ENCODE assay signal across 13 mouse cellular contexts in the genomic region with DNA sequence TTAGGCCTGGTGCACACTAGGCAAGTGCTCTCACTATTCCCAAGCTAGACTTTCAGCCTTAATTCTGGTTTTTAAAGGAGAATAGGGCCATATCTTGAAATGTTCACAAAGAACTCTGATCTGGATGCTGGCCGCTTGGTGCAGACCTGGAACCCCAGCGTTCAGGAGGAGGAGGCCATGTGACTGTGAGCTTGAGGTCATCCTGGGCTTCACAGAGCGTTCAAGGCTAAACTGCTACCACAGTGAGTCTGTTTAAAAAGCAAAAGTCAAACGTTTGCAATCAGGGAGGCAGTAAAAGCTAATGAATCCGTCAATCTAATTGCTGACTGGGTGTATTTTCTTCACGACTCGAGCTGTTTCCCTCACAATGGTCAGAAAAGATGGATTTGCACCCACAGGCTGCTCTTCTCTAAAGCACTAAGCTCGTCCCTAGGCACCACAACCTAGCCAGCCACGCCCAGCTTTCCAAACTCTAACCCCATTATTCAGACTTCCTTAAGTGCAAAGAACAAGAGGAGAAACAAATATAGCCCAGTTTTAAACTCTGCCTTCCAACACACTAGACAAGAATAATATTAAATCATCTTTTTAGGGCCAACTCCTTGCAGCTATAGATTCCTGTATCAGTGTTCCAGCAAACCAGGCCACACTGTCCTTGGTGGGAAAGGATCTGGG. TPM values are rescaled to one million over a fixed set of nuclear protein-coding genes. Genes with fewer than 3 reads are reported as not detected.
DNase-seq lines count a peak whose midpoint lies in the region; ATAC-seq and TF ChIP-seq lines count a peak whose summit lies in the region.
"Had no signal": no experiment of that assay in that cellular context is flagged by ENCODE, and none has a peak within 500 bp of the region (broad histone marks: within the 10 kb centered on the region; RNA-seq: fewer than 3 reads in every experiment).

No protein-coding gene starts in this region.

- H3K9ac ChIP-seq in heart, embryonic 15.5 days, result 0 out of 2 replicates have a peak overlapping the region, but pooled peaks have one; percentile 4
- no peak overlapping the region for H3K9ac ChIP-seq in liver, embryonic 16.5 days (ENCODE audit: low read depth, low read length)
- H3K9ac ChIP-seq: hindbrain, embryonic 13.5 days had no signal

- DNase-seq in heart, postnatal 4 days, result no peak
- no peak for DNase-seq in testis, postnatal 14 days (ENCODE audit: low spot score)
- no peak for DNase-seq in Muller cell, postnatal 12 days (ENCODE audit: inconsistent ontology term)
- DNase-seq: cerebellum, adult 11-12 months; gastrocnemius, postnatal 36 days; left cerebral cortex, postnatal 4 days; thymus, postnatal 25 days had no signal

- no peaks in the 10 kb centered on the region for H3K36me3 ChIP-seq in heart, embryonic 15.5 days
- no peaks in the 10 kb centered on the region for H3K36me3 ChIP-seq in testis, adult 2 months (ENCODE audit: control insufficient read depth, insufficient read depth, low read length)
- H3K36me3 ChIP-seq in liver, embryonic 16.5 days (ENCODE audit: control insufficient read depth, insufficient read depth), result peaks cover 6% of the 10 kb centered on the region; the same call in 1 of the 2 replicates
- H3K36me3 ChIP-seq: hindbrain, embryonic 13.5 days had no signal

- WGBS in heart, embryonic 15.5 days, result 68% methylated on average over 9 of the region's 9 CpGs
- WGBS in liver, embryonic 16.5 days (ENCODE audit: insufficient replicate concordance), result 56% methylated on average over 9 of the region's 9 CpGs

- no peak for TF ChIP-seq POLR2A in testis, adult 2 months (IDR thresholded peaks at IDR 0.05; ENCODE audit: control insufficient read depth, low read depth, low read length)

- H3K9me3 ChIP-seq in heart, embryonic 15.5 days (replicated peaks), result no peaks in the 10 kb centered on the region
- no peaks in the 10 kb centered on the region for H3K9me3 ChIP-seq in liver, embryonic 16.5 days (replicated peaks; ENCODE audit: control insufficient read depth, low read length)
- H3K9me3 ChIP-seq: hindbrain, embryonic 13.5 days had no signal

- no peak for TF ChIP-seq CTCF in testis, adult 2 months (IDR thresholded peaks at IDR 0.05; ENCODE audit: control insufficient read depth, insufficient read depth, insufficient replicate concordance, low read depth, low read length)

- H3K27ac ChIP-seq in heart, embryonic 15.5 days, result peak overlapping the region; percentile 70
- peak overlapping the region; percentile 70 for H3K27ac ChIP-seq in testis, adult 2 months (ENCODE audit: control insufficient read depth, insufficient read depth, low read depth, low read length)
- H3K27ac ChIP-seq in liver, embryonic 16.5 days (ENCODE audit: low read length), result 0 out of 2 replicates have a peak overlapping the region, but pooled peaks have one; percentile 5
- H3K27ac ChIP-seq: hindbrain, embryonic 13.5 days had no signal

- H3K27me3 ChIP-seq in heart, embryonic 15.5 days, result no peaks in the 10 kb centered on the region
- no peaks in the 10 kb centered on the region for H3K27me3 ChIP-seq in testis, adult 2 months (ENCODE audit: control insufficient read depth, insufficient read depth, low read length)
- H3K27me3 ChIP-seq in liver, embryonic 16.5 days (ENCODE audit: control insufficient read depth, insufficient read depth, low read depth, low read length), result no peaks in the 10 kb centered on the region
- H3K27me3 ChIP-seq: hindbrain, embryonic 13.5 days had no signal

- ATAC-seq in heart, embryonic 15.5 days (replicated peaks; ENCODE audit: insufficient number of reproducible peaks, insufficient read depth, low FRiP score, low read depth), result no peak
- ATAC-seq in liver, embryonic 16.5 days (ENCODE audit: low read depth), result no peak
- ATAC-seq in granulocyte monocyte progenitor cell, adult 5-6 weeks (replicated peaks; ENCODE audit: poor library complexity, severe bottlenecking), result no peak
- ATAC-seq: forebrain, embryonic 14.5 days had no signal

- H3K4me2 ChIP-seq in heart, embryonic 15.5 days, result no peak overlapping the region
- no peak overlapping the region; the same call in 1 of the 2 replicates for H3K4me2 ChIP-seq in liver, embryonic 16.5 days (ENCODE audit: low read depth, low read length)
- H3K4me2 ChIP-seq: hindbrain, embryonic 13.5 days had no signal

- H3K4me1 ChIP-seq in heart, embryonic 15.5 days (replicated peaks), result peaks cover 75% of the 10 kb centered on the region
- peaks cover 7% of the 10 kb centered on the region for H3K4me1 ChIP-seq in testis, adult 2 months (ENCODE audit: control insufficient read depth, insufficient read depth, low read length)
- peaks cover 46% of the 10 kb centered on the region for H3K4me1 ChIP-seq in liver, embryonic 16.5 days (ENCODE audit: control insufficient read depth, low read depth, low read length)

- H3K4me3 ChIP-seq in heart, embryonic 15.5 days, result no peak overlapping the region
- H3K4me3 ChIP-seq in testis, adult 2 months (ENCODE audit: control insufficient read depth, low read depth, low read length), result no peak overlapping the region
- no peak overlapping the region for H3K4me3 ChIP-seq in liver, embryonic 16.5 days (ENCODE audit: low read depth, low read length)
- H3K4me3 ChIP-seq: hindbrain, embryonic 13.5 days had no signal

RNA-seq across cellular contexts. Expression of gene Nfe2l2, which starts 8.6 kb away (rescaled TPM):
- 49.4 and 52.0 TPM in 2 replicates for polyA plus RNA-seq in heart, embryonic 15.5 days (2015; fragmentation: Nextera tagmentation; extraction: Ambion mirVana)
- 10 to 100 TPM; 53.2 to 54.5 TPM for total RNA-seq in heart, postnatal 4 days (2021)
- polyA plus RNA-seq in testis, adult 2 months (2012; rRNA removed), result 11.5 and 14.0 TPM in 2 replicates
- 41.3 and 41.4 TPM in 2 replicates for polyA plus RNA-seq in liver, embryonic 16.5 days (2015; fragmentation: Nextera tagmentation; extraction: Ambion mirVana)
- total RNA-seq in granulocyte monocyte progenitor cell, adult 5-6 weeks (2014; fragmentation: Nextera tagmentation), result 80.1 and 90.3 TPM in 2 replicates
- 55.3 and 68.7 TPM in 2 replicates for total RNA-seq in granulocyte monocyte progenitor cell, adult 5-6 weeks (2017)

RNA-seq across cellular contexts. Expression of gene Hnrnpa3, which starts 36.8 kb away (rescaled TPM):
- polyA plus RNA-seq in heart, embryonic 15.5 days (2015; fragmentation: Nextera tagmentation; extraction: Ambion mirVana), result 170 and 171 TPM in 2 replicates
- 100 to 1,000 TPM; 504 to 509 TPM for total RNA-seq in heart, postnatal 4 days (2021)
- polyA plus RNA-seq in testis, adult 2 months (2012; rRNA removed), result 42.0 and 60.0 TPM in 2 replicates
- polyA plus RNA-seq in liver, embryonic 16.5 days (2015; fragmentation: Nextera tagmentation; extraction: Ambion mirVana), result 94.3 and 105 TPM in 2 replicates
- total RNA-seq in granulocyte monocyte progenitor cell, adult 5-6 weeks (2014; fragmentation: Nextera tagmentation), result 734 and 909 TPM in 2 replicates
- total RNA-seq in granulocyte monocyte progenitor cell, adult 5-6 weeks (2017), result 363 and 370 TPM in 2 replicates

Comparison
In these comparisons a context has a peak if more than half of its experiments do, and no peak if none do; other contexts are left out.
1. H3K27ac ChIP-seq: peak in every context shown above with its lines; median percentile 70 in heart, embryonic 15.5 days; 70 in testis, adult 2 months; 5 in liver, embryonic 16.5 days.